Mouse (Mus musculus) limb, embryonic 15.5 days (tissue): Measurements from ENCODE around the gene Rflnb. TPM values are rescaled to one million over a fixed set of nuclear protein-coding genes. Genes with fewer than 3 reads are reported as not detected.
A peak's percentile ranks its signal among the peaks of the same experiment; 100 is the strongest.

ENCODE experiments used
- ATAC-seq: fragments of 200-750 bp; cut with Nextera tagmentation; 2 replicates; pipeline ENCODE4 v1.8.0; 2017; ENCODE audit warnings: low read depth, moderate TSS enrichment; ENCODE audit not compliant: insufficient number of reproducible peaks, low FRiP score, low TSS enrichment
- H3K27ac ChIP-seq: fragments of 300-500 bp; sonication (generic); 2 replicates; pipeline ENCODE4 v1.5.1; 2015; ENCODE audit warnings: moderate library complexity, mild to moderate bottlenecking, inconsistent platforms
- H3K27me3 ChIP-seq: fragments of 300-500 bp; sonication (generic); 2 replicates; pipeline ENCODE4 v1.6.1; 2015; ENCODE audit warnings: inconsistent platforms
- H3K36me3 ChIP-seq: fragments of 300-500 bp; sonication (generic); 2 replicates; pipeline ENCODE4 v1.6.1; 2015; ENCODE audit warnings: inconsistent platforms
- H3K4me1 ChIP-seq: fragments of 300-500 bp; sonication (generic); 2 replicates; pipeline ENCODE4 v1.6.1; 2015; ENCODE audit warnings: inconsistent platforms
- H3K4me2 ChIP-seq: fragments of 300-500 bp; sonication (generic); 2 replicates; pipeline ENCODE4 v1.6.1; 2015; ENCODE audit warnings: mild to moderate bottlenecking, inconsistent platforms
- H3K4me3 ChIP-seq: fragments of 300-500 bp; sonication (generic); 2 replicates; pipeline ENCODE4 v1.5.1; 2015; ENCODE audit warnings: mild to moderate bottlenecking, inconsistent platforms
- H3K9ac ChIP-seq: fragments of 300-500 bp; sonication (generic); 2 replicates; pipeline ENCODE4 v1.6.1; 2015; ENCODE audit warnings: inconsistent platforms
- H3K9me3 ChIP-seq: fragments of 300-500 bp; sonication (generic); 2 replicates; pipeline ENCODE4 v1.6.1; 2016; ENCODE audit warnings: inconsistent platforms
- WGBS: fragments of 180-500 bp; shearing (Covaris S2); methylation state at CpG from one replicate; pipeline ENCODE4 v1.1.7; 2015; 5-methylcytosine and 5-hydroxymethylcytosine counted together
- polyA plus RNA-seq: library from polyadenylated mRNA; unstranded; fragments of >200 nt; fragmentation: Nextera tagmentation; extraction: Ambion mirVana; gene quantifications from 2 replicates; pipeline ENCODE4 v1.2.1, GENCODE M21; 2015

The Rflnb gene
- 51.0 and 59.4 TPM in 2 replicates for polyA plus RNA-seq

DNA sequence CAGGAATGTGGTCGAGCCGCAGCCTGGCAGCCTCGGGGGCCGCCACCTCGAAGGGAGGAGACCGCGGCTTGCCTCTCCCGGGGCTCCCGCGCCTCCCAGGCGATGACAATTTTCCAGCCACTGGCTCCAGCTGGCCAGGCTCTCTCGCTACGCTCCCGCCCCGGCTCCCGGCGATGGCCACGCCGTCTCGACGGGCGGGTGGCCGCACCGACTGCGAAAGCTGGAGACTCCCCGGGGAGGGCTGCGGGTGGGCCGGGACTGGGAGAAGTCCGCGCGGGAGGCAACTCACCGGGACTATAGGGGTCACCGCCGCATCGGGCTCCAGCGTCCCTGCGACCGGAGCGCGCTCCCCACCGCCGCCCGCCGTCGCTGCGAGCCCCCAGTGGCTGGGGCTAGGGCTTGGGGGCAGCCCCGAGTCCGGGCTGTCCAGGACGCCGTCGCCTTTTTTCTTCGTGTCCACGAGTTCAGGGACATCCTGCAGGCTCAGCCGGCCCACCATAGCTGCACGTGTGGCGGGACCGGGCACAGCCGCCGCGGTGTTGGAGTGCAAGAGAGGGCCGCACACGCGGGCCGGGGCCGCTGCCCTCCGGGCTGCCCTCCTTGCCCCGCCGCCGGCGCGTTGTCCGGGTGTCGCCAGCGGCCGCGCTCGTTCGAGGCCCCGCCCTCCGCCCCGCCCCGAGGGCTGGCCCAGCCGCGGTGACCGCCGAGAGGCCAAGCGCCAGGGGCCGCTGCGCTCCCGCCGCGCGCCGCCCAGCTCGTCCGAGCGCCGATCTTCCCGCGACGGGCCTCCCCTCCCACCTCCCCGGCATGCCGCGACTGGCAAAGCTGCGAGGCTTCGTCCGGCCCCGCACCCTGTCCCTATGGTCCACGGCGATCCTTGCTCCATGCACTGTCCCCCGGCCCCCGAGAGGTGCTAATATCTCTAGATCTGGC, at the start of gene Rflnb:
TSS of gene Rflnb (minus strand) at position 644 of the 933 bp plus-strand sequence.
- Histone ChIP-seq H3K9ac (peak within 1 kb of the TSS; percentile 82), H3K27me3 (no peaks in the 10 kb centered on the region), H3K4me2 (peak within 1 kb of the TSS; percentile 81), H3K27ac (peak within 1 kb of the TSS; percentile 86), H3K4me1 (peaks cover 34% of the 10 kb centered on the region), H3K9me3 (no peaks in the 10 kb centered on the region), H3K4me3 (peak within 1 kb of the TSS; percentile 85), H3K36me3 (peaks cover 18% of the 10 kb centered on the region)
- under 1% methylated on average over 101 of the region's 112 CpGs for WGBS
- ATAC-seq = peak; percentile 82

DNA sequence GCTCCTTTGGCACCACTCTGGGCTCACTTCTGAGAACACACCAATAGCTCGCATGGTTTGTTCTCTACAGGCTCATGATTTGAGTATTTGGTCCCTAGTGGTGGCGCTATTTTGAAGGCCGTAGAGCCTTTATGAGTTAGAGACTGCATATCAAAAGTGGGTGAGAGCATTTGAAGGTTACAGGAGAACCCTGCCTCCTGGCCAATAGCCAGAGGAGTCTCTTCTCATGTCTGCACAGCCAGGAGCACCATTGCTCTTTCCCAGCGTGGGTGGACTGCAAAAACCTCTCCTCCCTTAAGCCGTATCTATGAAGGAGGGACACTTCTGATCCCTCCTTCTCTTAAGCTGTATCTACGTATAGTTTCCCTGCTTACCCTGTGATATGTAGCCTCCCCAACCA, 49.8 kb upstream of the Rflnb start:
- no peak overlapping the region for H3K4me3 ChIP-seq
- no peak for ATAC-seq
- peaks cover 46% of the 10 kb centered on the region for H3K36me3 ChIP-seq

DNA sequence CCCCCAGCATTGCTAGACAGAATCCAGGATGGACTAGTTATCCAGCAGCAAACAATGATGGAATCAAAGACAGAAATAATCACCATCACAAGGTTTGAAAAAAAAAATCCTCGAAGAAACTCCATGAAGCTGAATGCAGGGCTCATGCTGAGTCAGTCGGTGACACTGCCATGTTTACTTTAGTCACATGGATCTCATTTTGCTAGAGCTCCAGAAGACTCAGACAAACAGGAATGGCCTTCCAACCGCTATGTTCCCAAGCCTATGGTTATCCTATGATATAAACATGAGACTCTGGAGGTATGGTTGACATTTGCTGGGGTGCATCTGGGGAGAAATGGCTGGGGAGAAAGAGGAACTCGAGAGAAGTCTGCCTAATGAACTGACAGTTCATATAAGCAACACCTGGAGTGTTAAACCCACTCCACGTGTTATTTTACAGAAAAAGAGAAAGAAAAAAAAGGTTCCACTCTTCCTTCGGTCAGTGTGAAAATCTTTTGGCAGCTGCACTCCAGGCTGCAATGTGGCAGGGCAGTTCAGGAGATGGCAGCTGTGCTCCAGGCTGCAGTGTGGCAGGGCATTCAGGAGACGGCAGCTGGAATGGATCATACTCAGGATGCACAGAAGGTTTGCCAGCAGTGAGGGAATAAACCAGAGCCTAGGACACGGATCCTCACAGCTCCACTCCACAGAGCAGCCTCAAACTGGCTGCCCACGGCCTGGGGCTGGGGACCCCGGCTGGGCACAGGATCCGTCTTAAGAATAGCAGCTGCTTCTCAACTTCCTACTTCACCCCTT, 46.9 kb upstream of the Rflnb start:
- Histone ChIP-seq H3K9ac (no peak overlapping the region), H3K4me1 (no peaks in the 10 kb centered on the region; the same call in 1 of the 2 replicates), H3K4me3 (no peak overlapping the region), H3K4me2 (no peak overlapping the region), H3K27ac (0 out of 2 replicates have a peak overlapping the region, but pooled peaks have one; percentile 48), H3K27me3 (no peaks in the 10 kb centered on the region), H3K36me3 (peaks cover 21% of the 10 kb centered on the region), H3K9me3 (no peaks in the 10 kb centered on the region)
- 42% methylated on average over 11 of the region's 11 CpGs for WGBS
- no peak; the same call in 1 of the 2 replicates for ATAC-seq

More for the DNA sequence above, 49.8 kb upstream of the Rflnb start:
- WGBS = 85% methylated on average over 6 of the region's 6 CpGs
- H3K4me1 ChIP-seq = no peaks in the 10 kb centered on the region; the same call in 1 of the 2 replicates
- H3K27me3 ChIP-seq = no peaks in the 10 kb centered on the region
- H3K9me3 ChIP-seq = no peaks in the 10 kb centered on the region
- no peak overlapping the region for H3K9ac ChIP-seq
- no peak overlapping the region for H3K27ac ChIP-seq
- H3K4me2 ChIP-seq = no peak overlapping the region

DNA sequence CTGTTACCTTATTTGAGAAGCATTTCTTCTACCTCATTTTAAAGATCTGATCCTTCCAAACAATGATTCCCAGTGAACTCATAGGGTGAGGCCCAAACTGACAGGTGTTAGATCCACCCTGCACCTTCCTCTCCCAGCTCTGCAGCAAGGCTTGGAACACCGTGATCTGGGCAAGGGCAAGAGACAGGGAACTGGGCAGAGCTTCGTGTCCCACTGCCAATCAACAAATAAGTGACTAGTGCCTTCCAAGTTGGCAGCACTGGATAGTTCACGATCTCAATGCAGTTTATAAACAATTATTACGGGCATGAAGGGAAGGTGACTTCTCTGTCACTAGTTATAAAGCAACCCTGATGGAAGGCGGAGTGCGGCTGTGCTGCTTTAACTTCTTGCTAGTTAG, 42.2 kb upstream of the Rflnb start:
- H3K9me3 ChIP-seq = no peaks in the 10 kb centered on the region
- H3K27me3 ChIP-seq = no peaks in the 10 kb centered on the region
- H3K27ac ChIP-seq = no peak overlapping the region
- H3K4me1 ChIP-seq = no peaks in the 10 kb centered on the region; the same call in 1 of the 2 replicates
- no peak overlapping the region for H3K4me2 ChIP-seq
- no peak for ATAC-seq
- no peak overlapping the region for H3K9ac ChIP-seq
- WGBS = 84% methylated on average over 6 of the region's 6 CpGs
- H3K36me3 ChIP-seq = peaks cover 7% of the 10 kb centered on the region; the same call in 1 of the 2 replicates
- H3K4me3 ChIP-seq = no peak overlapping the region

DNA sequence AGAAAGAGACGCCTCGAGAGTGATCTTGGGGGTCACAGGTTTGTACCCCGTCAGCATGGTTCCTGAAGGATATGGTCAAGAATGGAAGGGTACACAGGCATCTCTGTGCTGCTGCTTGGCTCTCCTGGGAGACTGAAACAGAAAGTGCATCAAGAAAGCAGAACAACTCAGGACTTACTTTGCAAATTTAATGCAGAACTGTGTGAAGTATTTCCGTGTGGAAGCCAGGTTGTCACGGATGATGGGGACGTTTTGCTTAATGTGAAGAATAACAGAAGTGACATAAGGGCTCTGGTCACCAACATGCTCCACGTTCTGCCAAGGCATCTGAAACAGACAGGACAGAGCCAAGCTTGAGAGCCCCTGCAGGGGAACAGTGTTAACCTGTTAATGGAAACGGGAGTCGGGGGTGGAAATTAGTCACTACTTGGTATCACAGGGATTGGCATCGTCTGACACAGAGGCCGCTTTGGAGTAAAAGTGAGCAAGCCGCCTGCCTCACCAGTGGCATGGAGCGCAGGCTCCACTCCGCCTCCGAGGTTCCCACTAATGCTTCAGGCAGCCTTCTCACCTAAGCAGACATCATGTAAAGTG, 39.1 kb upstream of the Rflnb start:
- Histone ChIP-seq H3K9me3 (no peaks in the 10 kb centered on the region), H3K4me1 (no peaks in the 10 kb centered on the region), H3K27me3 (no peaks in the 10 kb centered on the region), H3K36me3 (peaks cover 10% of the 10 kb centered on the region), H3K9ac (no peak overlapping the region), H3K4me2 (no peak overlapping the region), H3K4me3 (no peak overlapping the region), H3K27ac (no peak overlapping the region)
- 79% methylated on average over 15 of the region's 15 CpGs for WGBS
- no peak for ATAC-seq

DNA sequence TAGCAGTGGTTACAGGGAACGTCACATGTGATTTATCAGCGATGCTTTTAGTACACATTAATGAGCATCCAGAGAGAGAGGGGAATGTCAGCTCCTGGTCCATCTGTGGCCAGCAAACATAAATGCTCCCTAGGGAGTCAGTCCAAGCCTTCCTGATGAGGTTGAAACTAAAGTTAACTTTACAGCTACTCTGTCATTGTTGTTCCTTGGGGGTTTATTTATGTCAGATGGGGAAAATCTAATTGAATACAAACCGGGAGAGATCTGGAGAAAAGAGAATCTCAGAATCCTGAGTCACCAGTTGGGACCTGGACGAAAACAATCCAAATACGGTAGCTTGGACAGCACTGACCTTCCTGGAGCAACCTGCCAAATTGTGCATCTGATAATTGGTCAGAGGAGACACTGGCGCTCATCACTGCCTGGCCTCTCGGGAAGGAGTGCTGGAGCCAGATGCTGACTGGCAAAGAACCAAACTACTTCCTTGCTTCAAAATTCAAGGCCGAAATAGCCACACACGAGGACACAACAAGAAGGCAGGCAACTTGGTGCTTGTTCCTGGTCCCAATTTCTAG, 38.0 kb upstream of the Rflnb start:
- ATAC-seq = no peak
- no peaks in the 10 kb centered on the region for H3K27me3 ChIP-seq
- H3K9me3 ChIP-seq = no peaks in the 10 kb centered on the region
- H3K4me1 ChIP-seq = no peaks in the 10 kb centered on the region
- H3K27ac ChIP-seq = 0 out of 2 replicates have a peak overlapping the region, but pooled peaks have one; percentile 24
- H3K4me3 ChIP-seq = no peak overlapping the region
- 53% methylated on average over 9 of the region's 9 CpGs for WGBS
- peaks cover 16% of the 10 kb centered on the region for H3K36me3 ChIP-seq
- H3K4me2 ChIP-seq = no peak overlapping the region
- H3K9ac ChIP-seq = no peak overlapping the region

DNA sequence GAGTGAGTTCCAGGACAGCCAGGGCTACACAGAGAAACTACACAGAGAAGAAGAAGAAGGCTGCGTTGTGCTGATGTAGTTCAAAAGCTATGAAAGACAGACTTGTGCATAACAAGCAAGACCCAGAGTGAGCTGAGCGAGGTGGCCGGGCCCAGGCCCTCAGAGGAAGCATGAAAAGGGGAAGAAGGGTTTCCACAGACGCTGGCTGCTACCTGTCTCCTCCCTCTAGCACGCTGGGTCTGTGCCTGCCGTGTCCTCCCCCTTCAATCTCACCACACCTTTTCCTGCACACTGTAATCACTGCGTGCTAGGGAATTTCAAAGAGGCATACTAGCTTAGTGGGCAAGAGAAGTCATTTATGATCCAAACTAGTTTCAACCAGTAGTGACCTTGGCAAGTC, 36.8 kb upstream of the Rflnb start:
- no peak overlapping the region for H3K27ac ChIP-seq
- peaks cover 10% of the 10 kb centered on the region for H3K4me1 ChIP-seq
- H3K9me3 ChIP-seq = no peaks in the 10 kb centered on the region
- no peak overlapping the region for H3K9ac ChIP-seq
- no peak overlapping the region for H3K4me2 ChIP-seq
- ATAC-seq = no peak
- no peak overlapping the region for H3K4me3 ChIP-seq
- H3K27me3 ChIP-seq = no peaks in the 10 kb centered on the region
- peaks cover 16% of the 10 kb centered on the region for H3K36me3 ChIP-seq
- WGBS = 83% methylated on average over 7 of the region's 7 CpGs

DNA sequence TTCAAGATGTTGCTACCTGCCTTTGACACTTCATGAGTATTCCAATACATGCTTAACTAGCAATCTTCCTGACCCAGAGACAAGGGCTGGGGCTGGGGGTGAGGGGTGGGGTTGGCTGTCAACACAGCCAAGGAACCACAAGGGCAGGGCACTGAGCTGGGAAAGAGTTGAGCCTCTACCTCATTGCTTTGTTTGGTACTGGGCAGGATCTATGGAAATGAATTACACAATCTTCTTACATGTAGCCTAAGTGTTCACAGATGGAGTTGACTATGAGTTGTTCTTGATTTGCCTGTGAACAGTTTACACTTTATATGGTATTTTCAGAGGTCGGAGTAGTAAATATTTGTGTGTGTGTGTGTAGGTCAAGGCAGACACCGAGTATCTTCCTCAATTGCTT, 33.3 kb upstream of the Rflnb start:
- H3K27me3 ChIP-seq = no peaks in the 10 kb centered on the region
- no peaks in the 10 kb centered on the region for H3K9me3 ChIP-seq
- no peak overlapping the region for H3K27ac ChIP-seq
- no peak overlapping the region for H3K4me2 ChIP-seq
- no peak overlapping the region for H3K9ac ChIP-seq
- WGBS = 84% methylated on average over 2 of the region's 2 CpGs
- no peak overlapping the region for H3K4me3 ChIP-seq
- peaks cover 13% of the 10 kb centered on the region for H3K36me3 ChIP-seq
- no peak for ATAC-seq
- peaks cover 11% of the 10 kb centered on the region for H3K4me1 ChIP-seq

DNA sequence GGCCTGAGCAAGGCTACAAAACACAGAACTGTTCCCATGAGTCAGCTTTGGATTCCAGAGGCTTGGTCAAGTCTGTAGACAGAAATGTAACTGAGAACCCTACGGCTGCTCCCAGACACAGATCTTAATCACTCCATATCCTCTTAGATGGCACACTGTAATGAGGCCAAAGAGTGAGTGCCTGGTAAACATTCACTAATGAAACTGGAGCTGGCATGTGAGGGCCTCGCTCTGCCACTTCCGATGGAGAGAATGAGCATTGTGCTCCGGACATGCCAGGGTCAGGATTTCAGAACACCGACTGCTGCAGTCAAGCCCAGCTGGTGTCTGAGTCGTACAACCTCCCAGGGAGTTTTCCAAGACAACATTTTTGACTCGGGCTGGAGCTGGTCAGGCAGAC, 32.4 kb upstream of the Rflnb start:
- Histone ChIP-seq H3K27ac (no peak overlapping the region), H3K4me1 (peaks cover 11% of the 10 kb centered on the region), H3K4me3 (no peak overlapping the region), H3K36me3 (peaks cover 13% of the 10 kb centered on the region), H3K27me3 (no peaks in the 10 kb centered on the region), H3K9ac (no peak overlapping the region), H3K4me2 (no peak overlapping the region), H3K9me3 (no peaks in the 10 kb centered on the region)
- ATAC-seq = no peak
- 45% methylated on average over 7 of the region's 7 CpGs for WGBS

DNA sequence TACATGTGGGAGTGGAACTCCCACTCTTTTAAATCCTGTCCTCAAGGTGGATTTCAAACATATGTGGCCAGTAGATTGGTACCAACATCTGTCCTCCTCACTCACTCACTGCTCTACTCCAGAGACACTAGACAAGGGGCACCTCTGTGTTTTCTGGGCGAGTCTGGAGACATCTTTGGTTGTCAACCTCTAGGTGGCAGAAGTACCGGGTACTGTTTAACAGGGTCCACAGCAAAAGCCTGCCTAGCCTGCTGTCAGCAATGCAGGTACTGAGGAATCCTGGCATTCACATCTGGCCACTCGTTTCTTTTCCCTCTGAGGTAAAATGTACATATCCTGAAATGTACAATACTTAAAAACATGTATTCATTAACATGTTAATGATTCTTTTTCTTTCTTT, 28.9 kb upstream of the Rflnb start:
- Histone ChIP-seq H3K27ac (no peak overlapping the region), H3K9ac (no peak overlapping the region), H3K4me3 (no peak overlapping the region), H3K36me3 (peaks cover 4% of the 10 kb centered on the region), H3K4me2 (no peak overlapping the region), H3K9me3 (no peaks in the 10 kb centered on the region), H3K4me1 (peaks cover 14% of the 10 kb centered on the region), H3K27me3 (no peaks in the 10 kb centered on the region)
- WGBS = 18% methylated on average over 3 of the region's 3 CpGs
- no peak for ATAC-seq

DNA sequence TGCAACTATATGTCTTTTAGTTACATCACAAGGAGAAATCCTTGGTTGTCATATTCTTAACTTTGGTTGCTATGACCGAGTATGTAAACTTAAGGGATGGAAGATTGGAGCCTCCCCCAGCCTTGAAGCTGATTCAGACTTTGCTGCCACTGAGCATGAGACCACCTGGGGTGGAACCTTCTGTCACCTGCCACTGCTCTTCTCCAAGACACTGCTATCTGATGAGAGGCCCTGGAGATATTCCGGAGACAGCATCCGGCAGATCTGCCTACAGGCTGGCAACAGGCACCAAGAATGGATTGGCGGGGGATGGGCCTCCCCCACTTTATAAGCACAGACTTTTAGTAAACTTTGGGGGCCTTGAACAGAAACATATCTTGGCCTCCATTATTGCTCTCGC, 24.9 kb upstream of the Rflnb start:
- H3K4me3 ChIP-seq = no peak overlapping the region
- H3K36me3 ChIP-seq = 0 out of 2 replicates have a peak, but pooled peaks cover 3% of the 10 kb centered on the region
- no peak overlapping the region for H3K9ac ChIP-seq
- no peak for ATAC-seq
- no peak overlapping the region for H3K27ac ChIP-seq
- 0 out of 2 replicates have a peak, but pooled peaks cover 4% of the 10 kb centered on the region for H3K4me1 ChIP-seq
- H3K9me3 ChIP-seq = no peaks in the 10 kb centered on the region
- no peak overlapping the region for H3K4me2 ChIP-seq
- 86% methylated on average over 5 of the region's 5 CpGs for WGBS
- no peaks in the 10 kb centered on the region for H3K27me3 ChIP-seq
